Comparison of ENCODE assay signal across 8 mouse cellular contexts in the genomic region with DNA sequence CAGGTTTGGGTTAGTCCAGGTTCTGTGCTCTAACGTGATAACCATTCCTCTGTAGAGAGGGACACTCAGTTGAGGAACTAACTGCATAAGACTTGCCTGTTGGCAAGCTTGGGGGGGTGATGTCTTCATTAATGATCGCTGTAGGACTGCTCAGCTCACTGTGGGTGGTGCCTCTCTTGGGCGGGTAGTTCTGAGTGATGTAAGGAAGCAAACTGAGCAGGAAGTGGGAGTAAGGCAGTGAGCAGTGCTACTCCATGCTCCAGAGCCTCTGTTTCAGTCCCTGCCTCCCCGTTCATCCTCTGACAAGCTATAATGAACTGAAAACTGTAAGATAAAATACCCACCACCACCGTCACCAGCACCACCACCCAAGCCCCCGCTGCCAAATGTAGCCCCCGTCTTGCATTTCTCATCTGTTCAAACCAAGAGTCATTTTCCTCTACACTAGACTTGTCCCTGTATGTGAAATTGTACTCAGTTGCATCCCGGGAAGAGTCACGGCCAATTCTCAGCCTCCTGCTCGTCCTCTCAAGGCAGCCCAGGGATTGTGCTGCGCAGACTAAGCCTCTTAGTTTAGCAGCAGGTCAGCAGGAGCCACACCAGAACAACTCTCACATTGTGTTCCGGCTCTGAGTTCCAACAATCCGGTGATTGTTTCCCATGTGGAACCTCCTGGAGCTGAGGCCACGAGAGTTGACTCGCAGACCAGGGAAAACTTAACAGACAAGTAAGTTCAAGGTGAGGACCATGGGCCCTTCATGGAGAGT. TPM values are rescaled to one million over a fixed set of nuclear protein-coding genes. Genes with fewer than 3 reads are reported as not detected.
DNase-seq lines count a peak whose midpoint lies in the region; ATAC-seq lines count a peak whose summit lies in the region.

No protein-coding gene starts in this region.

- H3K4me1 ChIP-seq in neural tube, embryonic 11.5 days (ENCODE audit: control insufficient read depth, insufficient read depth, low read length): peaks cover 3% of the 10 kb centered on the region; the same call in 1 of the 2 replicates
- peaks cover 7% of the 10 kb centered on the region for H3K4me1 ChIP-seq in neural tube, embryonic 15.5 days
- H3K4me1 ChIP-seq in hindbrain, embryonic 15.5 days (replicated peaks): 0 out of 2 replicates have a peak, but pooled peaks cover 7% of the 10 kb centered on the region
- peaks cover 10% of the 10 kb centered on the region; the same call in 1 of the 2 replicates for H3K4me1 ChIP-seq in stomach, embryonic 15.5 days

- no peaks in the 10 kb centered on the region for H3K27me3 ChIP-seq in neural tube, embryonic 11.5 days (ENCODE audit: control insufficient read depth, insufficient read depth, low read length)
- H3K27me3 ChIP-seq in neural tube, embryonic 15.5 days (replicated peaks): no peaks in the 10 kb centered on the region
- H3K27me3 ChIP-seq in hindbrain, embryonic 15.5 days: no peaks in the 10 kb centered on the region
- H3K27me3 ChIP-seq in stomach, embryonic 15.5 days (replicated peaks): no peaks in the 10 kb centered on the region

- no peak for ATAC-seq in neural tube, embryonic 11.5 days (ENCODE audit: insufficient read depth, low FRiP score, low TSS enrichment)
- ATAC-seq in neural tube, embryonic 15.5 days (ENCODE audit: low FRiP score): no peak
- no peak for ATAC-seq in hindbrain, embryonic 15.5 days (ENCODE audit: low FRiP score, low read depth)
- peak; percentile 56; the same call in 1 of the 2 replicates for ATAC-seq in stomach, embryonic 15.5 days (ENCODE audit: insufficient read depth, low FRiP score, low read depth)

- WGBS in neural tube, embryonic 11.5 days: 50% methylated on average over 15 of the region's 15 CpGs
- WGBS in neural tube, embryonic 15.5 days: 49% methylated on average over 15 of the region's 15 CpGs
- WGBS in hindbrain, embryonic 15.5 days: 34% methylated on average over 15 of the region's 15 CpGs
- 59% methylated on average over 15 of the region's 15 CpGs for WGBS in stomach, embryonic 15.5 days

- H3K27ac ChIP-seq in neural tube, embryonic 11.5 days (ENCODE audit: low read depth, low read length): 0 out of 2 replicates have a peak overlapping the region, but pooled peaks have one; percentile 46
- no peak overlapping the region; the same call in 1 of the 2 replicates for H3K27ac ChIP-seq in neural tube, embryonic 15.5 days (replicated peaks)
- 0 out of 2 replicates have a peak overlapping the region, but pooled peaks have one; percentile 15 for H3K27ac ChIP-seq in hindbrain, embryonic 15.5 days (replicated peaks)
- peak overlapping the region; percentile 33; the same call in 1 of the 2 replicates for H3K27ac ChIP-seq in stomach, embryonic 15.5 days

- no peaks in the 10 kb centered on the region for H3K36me3 ChIP-seq in neural tube, embryonic 11.5 days (ENCODE audit: control insufficient read depth, insufficient read depth, low read length)
- H3K36me3 ChIP-seq in neural tube, embryonic 15.5 days: no peaks in the 10 kb centered on the region
- no peaks in the 10 kb centered on the region for H3K36me3 ChIP-seq in hindbrain, embryonic 15.5 days
- no peaks in the 10 kb centered on the region for H3K36me3 ChIP-seq in stomach, embryonic 15.5 days

- intact Hi-C loops in gastrocnemius, postnatal 36 days (cut with DNase I): no loop called here

- no peak overlapping the region for H3K4me2 ChIP-seq in neural tube, embryonic 11.5 days (ENCODE audit: low read depth)
- no peak overlapping the region for H3K4me2 ChIP-seq in neural tube, embryonic 15.5 days
- H3K4me2 ChIP-seq in hindbrain, embryonic 15.5 days: no peak overlapping the region
- H3K4me2 ChIP-seq in stomach, embryonic 15.5 days: no peak overlapping the region

- no peak overlapping the region for H3K4me3 ChIP-seq in neural tube, embryonic 11.5 days (ENCODE audit: low read depth, low read length)
- no peak overlapping the region for H3K4me3 ChIP-seq in neural tube, embryonic 15.5 days (replicated peaks)
- H3K4me3 ChIP-seq in hindbrain, embryonic 15.5 days: no peak overlapping the region
- no peak overlapping the region for H3K4me3 ChIP-seq in stomach, embryonic 15.5 days (replicated peaks)

- H3K9me3 ChIP-seq in neural tube, embryonic 11.5 days (ENCODE audit: control insufficient read depth, low read length): no peaks in the 10 kb centered on the region
- H3K9me3 ChIP-seq in neural tube, embryonic 15.5 days (replicated peaks): no peaks in the 10 kb centered on the region
- no peaks in the 10 kb centered on the region for H3K9me3 ChIP-seq in hindbrain, embryonic 15.5 days
- H3K9me3 ChIP-seq in stomach, embryonic 15.5 days: no peaks in the 10 kb centered on the region

- H3K9ac ChIP-seq in neural tube, embryonic 11.5 days (ENCODE audit: low read length): no peak overlapping the region
- H3K9ac ChIP-seq in neural tube, embryonic 15.5 days (replicated peaks): no peak overlapping the region
- no peak overlapping the region for H3K9ac ChIP-seq in hindbrain, embryonic 15.5 days
- no peak overlapping the region for H3K9ac ChIP-seq in stomach, embryonic 15.5 days

- peak; percentile 12 for DNase-seq in adrenal gland, postnatal 14 days
- no peak for DNase-seq in adrenal gland, postnatal 36 days
- DNase-seq in neural tube, embryonic 11.5 days (ENCODE audit: low spot score): peak; percentile 48
- DNase-seq in gastrocnemius, postnatal 25 days: no peak
- no peak for DNase-seq in gastrocnemius, postnatal 36 days

RNA-seq across cellular contexts. Expression of a gene that starts 46.9 kb away (rescaled TPM):
- total RNA-seq in adrenal gland, postnatal 14 days (2021): 110 and 120 TPM in 2 replicates
- total RNA-seq in adrenal gland, postnatal 36 days (2021): 100 to 1,000 TPM; 152 to 167 TPM
- 56.2 and 64.9 TPM in 2 replicates for polyA plus RNA-seq in neural tube, embryonic 11.5 days (2014; fragmentation: Nextera tagmentation; extraction: Ambion mirVana)
- polyA plus RNA-seq in neural tube, embryonic 15.5 days (2015; fragmentation: Nextera tagmentation; extraction: Ambion mirVana): 22.7 and 22.9 TPM in 2 replicates
- 20.5 and 26.8 TPM in 2 replicates for polyA plus RNA-seq in hindbrain, embryonic 15.5 days (2015; fragmentation: Nextera tagmentation; extraction: Ambion mirVana)
- 21.5 and 28.6 TPM in 2 replicates for polyA plus RNA-seq in stomach, embryonic 15.5 days (2015; fragmentation: Nextera tagmentation; extraction: Ambion mirVana)
- total RNA-seq in gastrocnemius, postnatal 25 days (2021): 1 to 10 TPM; 3.8 to 4.9 TPM
- total RNA-seq in gastrocnemius, postnatal 36 days (2021): 1 to 10 TPM; 2.4 to 2.8 TPM

Comparison
In these comparisons a context has a peak if more than half of its experiments do, and no peak if none do; other contexts are left out.
1. DNase-seq: peak in adrenal gland, postnatal 14 days (single experiment) and neural tube, embryonic 11.5 days (single experiment); none in adrenal gland, postnatal 36 days (0 of 2), gastrocnemius, postnatal 25 days (single experiment) and gastrocnemius, postnatal 36 days (0 of 2).
2. RNA of a gene that starts 46.9 kb away (total RNA-seq): 152 to 167 TPM in adrenal gland, postnatal 36 days and 110 to 120 TPM in adrenal gland, postnatal 14 days; 3.8 to 4.9 TPM in gastrocnemius, postnatal 25 days and 2.4 to 2.8 TPM in gastrocnemius, postnatal 36 days; every median in the first group is over 10 times any median in the second.